Mouse (Mus musculus): ENCODE measurements around the gene Gm49325. TPM values are rescaled to one million over a fixed set of nuclear protein-coding genes. Genes with fewer than 3 reads are reported as not detected.

Gene Gm49325
- not detected in 2 replicates for total RNA-seq (2023)

DNA sequence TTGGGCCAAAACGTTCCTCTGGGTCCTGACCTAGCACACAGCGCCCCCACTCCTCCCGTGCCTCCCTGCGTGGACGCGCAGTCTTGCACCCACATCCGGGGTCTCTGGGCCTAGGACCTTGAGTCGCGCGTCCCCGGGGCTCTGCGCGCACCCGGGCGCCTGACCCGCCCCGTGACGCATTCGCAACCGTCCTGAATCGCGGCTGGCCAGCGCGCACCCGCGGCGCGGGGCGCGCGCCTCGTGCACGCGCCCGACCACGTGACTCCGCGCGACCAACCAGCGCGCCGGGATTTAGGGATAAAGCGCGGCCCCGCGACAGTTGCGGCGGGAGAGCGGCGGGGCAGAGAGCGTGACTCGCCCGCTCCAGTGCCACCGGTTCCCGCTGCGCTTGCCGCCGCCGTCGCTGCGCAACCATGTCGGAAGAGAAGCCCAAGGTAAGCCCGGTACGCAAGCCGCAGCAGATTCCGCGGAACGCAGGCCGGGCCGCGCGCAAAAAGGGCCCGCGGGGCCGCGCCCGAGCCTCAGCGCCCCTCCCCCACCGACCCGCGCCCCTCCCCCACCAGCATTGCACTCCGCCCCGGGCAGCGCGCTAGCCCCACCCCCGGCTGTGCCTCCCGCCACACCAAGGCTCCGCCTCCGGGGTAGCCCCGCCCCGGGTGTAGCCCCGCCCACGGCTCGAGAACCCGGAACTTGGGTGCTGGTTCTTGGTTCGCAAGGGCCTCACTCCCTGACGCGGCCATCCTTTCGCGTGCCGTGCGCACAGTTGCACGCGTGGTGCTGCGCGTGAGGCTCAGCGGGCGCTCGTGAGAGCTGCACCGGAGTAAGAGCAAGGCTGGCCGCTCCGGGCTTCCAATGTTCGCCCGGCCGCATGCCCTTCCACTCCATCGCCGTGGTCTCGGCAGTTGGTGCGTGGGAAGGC is at the start of gene Gm49325, which contains the start of gene Sumo3:
Gene Gm49325, plus strand, starts transcription at position 290 of the 919 bp plus-strand sequence.
Gene Sumo3, plus strand, starts transcription at position 190 of the 919 bp plus-strand sequence.

GRCm38 (mm10) chr10:77581408-77582284 is 24.4 kb upstream of the Gm49325 start, which contains the start of gene Pttg1ip:
Gene Pttg1ip (plus strand): TSS chr10:77581720.

DNA sequence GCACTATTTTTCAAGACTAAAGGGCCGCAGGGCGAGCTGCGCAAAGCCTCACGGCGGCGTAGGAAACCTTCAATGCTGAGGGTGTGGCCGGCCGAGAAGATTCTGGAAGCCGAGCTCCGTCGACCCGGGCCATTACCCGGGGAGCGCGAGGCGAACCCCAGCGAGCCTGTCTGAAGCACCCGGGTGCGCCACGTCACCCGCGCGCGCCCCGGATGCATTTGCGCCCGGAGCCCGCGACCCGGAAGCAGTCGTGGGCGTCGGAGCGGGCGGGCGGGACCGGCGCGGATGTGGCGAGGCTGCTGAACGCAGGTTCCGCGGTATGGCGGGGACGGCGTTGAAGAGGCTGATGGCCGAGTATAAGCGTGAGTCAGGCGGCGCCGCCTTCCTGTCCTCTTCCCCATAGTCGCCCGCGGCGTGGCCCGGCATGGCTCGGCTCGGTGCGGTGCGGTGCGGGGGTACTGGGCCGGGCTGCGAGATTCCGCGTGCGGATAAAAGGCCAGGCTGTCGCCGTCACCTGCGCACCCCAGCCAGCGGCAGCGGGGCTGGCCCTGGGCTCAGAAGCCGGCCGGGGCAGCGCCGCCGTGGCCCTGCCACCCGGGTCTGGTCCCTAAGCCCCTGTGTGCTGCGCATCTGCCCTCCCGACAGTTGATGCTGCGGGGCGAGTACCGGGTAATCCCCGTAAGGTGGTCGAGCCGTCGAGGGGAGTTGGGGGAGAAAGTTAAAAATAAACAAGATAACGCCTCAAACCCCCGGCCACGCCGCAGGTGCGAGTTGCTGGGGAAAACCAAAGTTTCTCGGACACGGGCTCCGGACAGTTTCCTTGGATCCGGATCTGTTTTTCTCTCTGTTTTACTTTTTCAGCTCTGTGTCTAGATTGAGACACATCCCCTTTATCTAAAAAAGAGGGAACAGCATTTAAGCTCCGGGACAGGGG is 16.3 kb downstream of the Gm49325 start, which contains the start of gene Ube2g2:
Gene Ube2g2, plus strand, starts transcription at position 221 of the 934 bp plus-strand sequence.

GRCm38 (mm10) chr10:77685895-77686664 is 80.1 kb downstream of the Gm49325 start, which contains the start of gene Tspear:
Gene Tspear (plus strand): TSS chr10:77686569.

GRCm38 (mm10) chr10:77690356-77690807 is 84.4 kb downstream of the Gm49325 start, which contains the start of gene Gm19402:
Gene Gm19402 (minus strand): TSS chr10:77690757.

Other genes starting within 250 kb of the Gm49325 start
- gene Adarb1, start 187.9 kb upstream of the Gm49325 start, total RNA-seq (2023): 0.11 and 0.16 TPM in 2 replicates
- gene Fam207a, start 90.4 kb upstream of the Gm49325 start, total RNA-seq (2023): 12.5 and 16.9 TPM in 2 replicates
- 896 and 935 TPM in 2 replicates for gene Itgb2, start 75.9 kb upstream of the Gm49325 start, total RNA-seq (2023)
- 85.5 and 125 TPM in 2 replicates for gene Pttg1ip, start 24.5 kb upstream of the Gm49325 start, total RNA-seq (2023)
- 55.9 and 66.8 TPM in 2 replicates for gene Sumo3, start 100 bp upstream of the Gm49325 start, total RNA-seq (2023)
- 31.2 and 34.0 TPM in 2 replicates for gene Ube2g2, start 16.1 kb downstream of the Gm49325 start, total RNA-seq (2023)
- gene Tspear, start 80.4 kb downstream of the Gm49325 start, total RNA-seq (2023): not detected in 2 replicates
- not detected in 2 replicates for gene Gm19402, start 84.6 kb downstream of the Gm49325 start, total RNA-seq (2023)
- gene Gm9508, start 91.0 kb downstream of the Gm49325 start, total RNA-seq (2023): not detected in 2 replicates
- not detected in 2 replicates for gene Gm10272, start 100.4 kb downstream of the Gm49325 start, total RNA-seq (2023)
- gene Gm10024, start 105.3 kb downstream of the Gm49325 start, total RNA-seq (2023): not detected in 2 replicates
- not detected in 2 replicates for gene Gm10142, start 109.6 kb downstream of the Gm49325 start, total RNA-seq (2023)
- gene Krtap12-1, start 114.4 kb downstream of the Gm49325 start, total RNA-seq (2023): not detected in 2 replicates
- gene Gm10100, start 120.3 kb downstream of the Gm49325 start, total RNA-seq (2023): not detected in 2 replicates
- not detected in 2 replicates for gene Gm18596, start 136.4 kb downstream of the Gm49325 start, total RNA-seq (2023)
- gene Gm9736, start 145.2 kb downstream of the Gm49325 start, total RNA-seq (2023): not detected in 2 replicates
- gene Gm3233, start 153.5 kb downstream of the Gm49325 start, total RNA-seq (2023): not detected in 2 replicates
- not detected in 2 replicates for gene Gm3238, start 165.1 kb downstream of the Gm49325 start, total RNA-seq (2023)
- not detected in 2 replicates for gene Gm7138, start 170.7 kb downstream of the Gm49325 start, total RNA-seq (2023)
- not detected in 2 replicates for gene Gm3250, start 176.3 kb downstream of the Gm49325 start, total RNA-seq (2023)
- not detected in 2 replicates for gene Gm7137, start 182.0 kb downstream of the Gm49325 start, total RNA-seq (2023)
- not detected in 2 replicates for gene Gm9639, start 188.9 kb downstream of the Gm49325 start, total RNA-seq (2023)
- not detected in 2 replicates for gene Gm19668, start 192.9 kb downstream of the Gm49325 start, total RNA-seq (2023)
- not detected in 2 replicates for gene Gm9507, start 205.6 kb downstream of the Gm49325 start, total RNA-seq (2023)
- not detected in 2 replicates for gene Gm2696, start 208.5 kb downstream of the Gm49325 start, total RNA-seq (2023)
- not detected in 2 replicates for gene Krtap10-4, start 220.9 kb downstream of the Gm49325 start, total RNA-seq (2023)
- gene Krtap10-10, start 229.8 kb downstream of the Gm49325 start, total RNA-seq (2023): not detected in 2 replicates
- gene Gm36176, start 240.6 kb downstream of the Gm49325 start, total RNA-seq (2023): not detected in 2 replicates
- gene Gm10318, start 246.7 kb downstream of the Gm49325 start, total RNA-seq (2023): not detected in 2 replicates

Measured in neutrophil, adult 65 days (primary cell).